Mouse (Mus musculus) T-cell, adult 2 months (primary cell): Measurements from ENCODE around the gene Zkscan17.

Source experiments
- DNase-seq: peaks from one replicate; pipeline ENCODE4 v3.0.0; 2022; ENCODE audit warnings: low spot score

Gene Zkscan17

GRCm38 (mm10) chr11:59456891-59457290 lies 69.7 kb downstream of the Zkscan17 start:
- DNase-seq, result no peak

- DNase-seq, result no peak
These were observed 70.2 kb downstream of the Zkscan17 start for GRCm38 (mm10) chr11:59456346-59456745.

DNA sequence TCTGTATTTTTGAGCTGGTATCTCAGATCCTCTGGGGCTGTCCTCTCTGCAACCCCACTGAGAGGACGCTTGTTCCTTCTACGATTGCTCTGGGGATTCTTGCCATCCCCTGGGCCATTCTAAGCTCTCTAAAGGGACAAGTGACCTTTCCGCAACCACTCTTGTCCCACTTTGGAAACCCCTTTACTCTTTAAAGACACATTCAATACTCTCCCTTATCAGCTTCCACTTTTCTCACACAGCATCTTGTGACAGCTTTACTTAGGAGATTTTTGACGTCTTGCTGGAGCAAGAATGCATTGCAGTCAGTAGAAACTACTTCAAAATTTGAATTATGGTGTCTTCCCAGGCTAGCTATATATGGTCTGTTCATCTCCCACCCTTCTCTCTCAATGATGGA lies 75.5 kb downstream of the Zkscan17 start, which contains the start of gene Snap47:
Gene Snap47 (minus strand): TSS at position 101 of the 400 bp plus-strand sequence.
- DNase-seq, result no peak

- DNase-seq, result peak; percentile 59
These were observed 76.2 kb downstream of the Zkscan17 start for GRCm38 (mm10) chr11:59450230-59450771.

DNA sequence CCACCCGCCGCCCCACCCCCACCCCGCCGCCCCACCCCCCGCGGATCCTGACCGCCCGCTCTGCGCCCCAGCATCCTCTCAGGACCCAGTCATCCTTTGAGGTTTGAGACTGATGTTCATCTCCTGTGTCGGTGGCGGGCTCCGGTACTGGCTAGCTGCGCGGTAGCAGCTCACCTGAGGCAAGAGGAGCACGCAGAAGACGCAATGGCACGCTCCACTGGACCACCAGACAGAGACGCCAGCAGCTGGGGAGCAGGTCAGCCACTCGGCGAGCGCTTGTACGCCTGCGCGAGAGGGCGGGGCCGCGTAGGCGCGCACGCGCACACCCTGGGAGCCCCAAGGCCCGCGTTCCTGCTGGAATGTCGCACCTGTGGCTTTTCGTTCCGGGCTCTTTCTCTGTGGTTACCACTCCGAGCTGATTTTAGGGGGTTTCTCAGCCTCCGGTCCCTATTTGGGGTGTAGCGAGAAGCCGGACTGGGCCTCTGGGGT lies 76.8 kb downstream of the Zkscan17 start, which contains the start of gene Jmjd4:
Gene Jmjd4 (plus strand): TSS at position 305 of the 489 bp plus-strand sequence.
- peak; percentile 76 for DNase-seq

- no peak for DNase-seq
These were observed 83.4 kb downstream of the Zkscan17 start for GRCm38 (mm10) chr11:59443102-59443501.

DNA sequence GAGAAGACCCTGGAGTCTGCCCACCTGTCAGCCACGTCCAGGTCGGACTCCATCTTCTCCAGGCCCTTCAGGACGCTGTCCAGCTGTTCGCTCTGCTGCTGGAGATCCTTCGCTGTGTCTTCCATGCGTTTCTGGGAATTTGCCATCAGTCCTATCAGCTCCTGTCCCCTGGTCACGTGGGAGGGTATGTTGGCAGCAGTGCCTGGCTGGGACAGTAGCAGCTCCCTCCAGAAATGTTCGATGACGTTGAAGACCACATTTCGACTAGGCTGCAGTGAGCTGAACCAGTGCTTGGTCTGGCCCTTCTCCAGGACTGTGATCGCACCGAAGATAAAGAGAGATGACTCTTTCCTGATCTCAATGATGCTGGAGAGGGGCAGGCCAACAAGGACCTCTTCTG lies 88.6 kb downstream of the Zkscan17 start:
- no peak for DNase-seq
